Mouse (Mus musculus): ENCODE measurements around the gene Cdk11b. TPM values are rescaled to one million over a fixed set of nuclear protein-coding genes. Genes with fewer than 3 reads are reported as not detected.
A peak's percentile ranks its signal among the peaks of the same experiment; 100 is the strongest.
"Not testable (repeated sequence)": the region's sequence is repeated elsewhere in the genome, so short reads cannot be mapped to it uniquely, and the experiment has no call there.

Gene Cdk11b
- polyA plus RNA-seq, 1 experiment from 2014 or later: 72.9 TPM

DNA sequence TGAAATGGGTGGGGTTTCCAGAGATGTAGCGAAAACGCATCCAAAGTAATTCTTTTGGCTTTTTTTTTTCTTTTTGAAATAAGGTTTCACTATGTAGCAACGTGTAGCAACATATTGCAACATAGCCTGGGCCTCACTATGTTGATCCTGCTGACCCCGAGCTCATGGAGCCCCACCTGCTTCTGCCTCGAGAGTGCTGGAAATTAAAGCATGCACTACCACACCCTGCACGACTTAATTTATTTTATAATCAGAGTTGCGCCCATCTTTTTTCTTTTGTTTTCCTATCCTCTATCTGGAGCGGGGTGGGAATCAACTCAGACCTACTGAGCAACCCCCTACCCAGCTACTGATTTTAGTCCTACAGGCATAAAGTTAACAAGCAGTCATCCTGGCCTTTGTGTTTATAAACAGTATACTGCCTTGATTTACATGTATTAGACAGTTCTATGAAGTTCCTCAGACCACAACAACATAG, 45.0 kb downstream of the Cdk11b start:
- DNase-seq (ENCODE audit: low spot score, missing footprints): no peak
- Histone ChIP-seq H3K27ac (ENCODE audit: low read depth, low read length) (no peak overlapping the region), H3K9me3 (ENCODE audit: control insufficient read depth, low read length) (no peaks in the 10 kb centered on the region), H3K27me3 (ENCODE audit: control insufficient read depth, insufficient read depth, low read length) (no peaks in the 10 kb centered on the region), H3K4me1 (ENCODE audit: control insufficient read depth, insufficient read depth, low read length) (peaks cover 6% of the 10 kb centered on the region; the same call in 1 of the 2 replicates), H3K4me3 (ENCODE audit: low read depth, low read length) (peak overlapping the region; percentile 79), H3K4me2 (peak overlapping the region; percentile 84), H3K36me3 (ENCODE audit: control insufficient read depth, insufficient read depth, low read length) (no peaks in the 10 kb centered on the region), H3K9ac (ENCODE audit: low read length) (peak overlapping the region; percentile 78; the same call in 1 of the 2 replicates)
- WGBS: 2% methylated on average over 8 of the region's 8 CpGs
- no peak; the same call in 1 of the 2 replicates for ATAC-seq (ENCODE audit: low FRiP score)

DNA sequence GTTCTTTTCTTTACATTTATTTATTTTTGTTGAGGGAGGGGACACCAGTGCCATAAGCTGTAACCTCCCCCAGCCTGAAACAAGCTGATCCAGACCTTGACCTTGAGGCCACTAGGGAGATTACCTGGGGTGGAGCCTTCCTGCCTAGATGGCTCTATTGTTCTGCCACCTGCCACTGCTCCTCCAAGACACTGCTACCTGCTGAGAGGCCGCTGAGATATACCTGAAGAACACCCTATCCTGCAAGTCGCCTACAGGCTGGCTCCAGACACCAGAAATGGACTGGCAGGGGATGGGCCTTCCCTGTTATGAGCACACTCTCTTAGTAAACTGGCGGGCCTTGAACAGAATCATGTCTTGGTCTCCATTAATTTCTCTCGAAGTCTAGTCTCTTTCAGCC, 45.6 kb downstream of the Cdk11b start:
- not testable (repeated sequence) for DNase-seq (ENCODE audit: low spot score, missing footprints); H3K4me3 ChIP-seq (ENCODE audit: low read depth, low read length); H3K36me3 ChIP-seq (ENCODE audit: control insufficient read depth, insufficient read depth, low read length); H3K9ac ChIP-seq (ENCODE audit: low read length); H3K27me3 ChIP-seq (ENCODE audit: control insufficient read depth, insufficient read depth, low read length); H3K9me3 ChIP-seq (ENCODE audit: control insufficient read depth, low read length); H3K4me2 ChIP-seq; H3K4me1 ChIP-seq (ENCODE audit: control insufficient read depth, insufficient read depth, low read length); H3K27ac ChIP-seq (ENCODE audit: low read depth, low read length); ATAC-seq (ENCODE audit: low FRiP score)
- WGBS: 46% methylated on average over 4 of the region's 4 CpGs

DNA sequence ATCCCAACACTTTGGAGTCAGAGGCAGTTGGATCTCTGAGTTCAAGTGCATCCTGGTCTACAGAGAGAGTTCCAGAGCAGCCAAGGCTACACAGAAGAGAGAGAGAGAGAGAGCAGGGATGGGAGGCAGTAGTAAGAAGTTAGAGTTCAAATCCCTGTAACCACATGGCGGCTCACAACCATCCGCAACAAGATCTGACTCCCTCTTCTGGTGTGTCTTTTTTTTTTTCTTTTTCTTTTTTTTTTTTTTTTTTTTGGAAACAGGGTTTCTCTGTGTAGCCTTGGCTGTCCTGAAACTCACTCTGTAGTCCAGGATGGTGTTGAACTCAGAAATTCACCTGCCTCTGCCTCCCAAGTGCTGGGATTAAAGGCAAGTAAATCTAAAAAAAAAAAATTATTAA, 47.4 kb downstream of the Cdk11b start:
- Histone ChIP-seq H3K27me3 (ENCODE audit: control insufficient read depth, insufficient read depth, low read length) (no peaks in the 10 kb centered on the region), H3K4me3 (ENCODE audit: low read depth, low read length) (no peak overlapping the region), H3K36me3 (ENCODE audit: control insufficient read depth, insufficient read depth, low read length) (no peaks in the 10 kb centered on the region), H3K9me3 (ENCODE audit: control insufficient read depth, low read length) (no peaks in the 10 kb centered on the region), H3K9ac (ENCODE audit: low read length) (no peak overlapping the region), H3K4me2 (no peak overlapping the region), H3K27ac (ENCODE audit: low read depth, low read length) (no peak overlapping the region), H3K4me1 (ENCODE audit: control insufficient read depth, insufficient read depth, low read length) (peaks cover 6% of the 10 kb centered on the region; the same call in 1 of the 2 replicates)
- ATAC-seq (ENCODE audit: low FRiP score): no peak
- 73% methylated on average over 2 of the region's 2 CpGs for WGBS
- DNase-seq (ENCODE audit: low spot score, missing footprints): no peak

DNA sequence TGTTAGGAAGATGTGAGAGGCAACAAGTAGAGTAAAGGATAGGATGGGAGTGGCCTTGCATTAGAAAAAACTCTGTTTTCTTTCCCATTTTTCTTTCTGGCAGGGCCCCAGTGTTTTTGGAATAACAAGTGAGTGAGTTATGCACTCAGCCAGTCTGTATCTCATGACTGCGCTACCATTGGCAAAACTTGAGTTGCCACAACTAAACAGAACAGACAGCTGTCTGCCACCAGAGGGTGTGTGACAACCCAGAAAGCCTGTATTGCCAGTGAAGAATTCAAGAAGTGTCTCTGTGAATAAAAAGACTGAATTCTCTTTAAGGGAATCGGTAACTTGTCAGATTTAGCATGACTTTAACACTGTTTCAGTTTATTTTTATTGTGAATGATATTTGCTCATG, 51.3 kb downstream of the Cdk11b start:
- no peaks in the 10 kb centered on the region for H3K4me1 ChIP-seq (ENCODE audit: control insufficient read depth, insufficient read depth, low read length)
- H3K9me3 ChIP-seq (ENCODE audit: control insufficient read depth, low read length): no peaks in the 10 kb centered on the region
- ATAC-seq (ENCODE audit: low FRiP score): no peak
- no peaks in the 10 kb centered on the region for H3K36me3 ChIP-seq (ENCODE audit: control insufficient read depth, insufficient read depth, low read length)
- H3K27me3 ChIP-seq (ENCODE audit: control insufficient read depth, insufficient read depth, low read length): no peaks in the 10 kb centered on the region
- WGBS: 87% methylated on average over 2 of the region's 2 CpGs
- DNase-seq (ENCODE audit: low spot score, missing footprints): no peak
- H3K4me3 ChIP-seq (ENCODE audit: low read depth, low read length): no peak overlapping the region
- no peak overlapping the region for H3K9ac ChIP-seq (ENCODE audit: low read length)
- no peak overlapping the region for H3K27ac ChIP-seq (ENCODE audit: low read depth, low read length)
- no peak overlapping the region for H3K4me2 ChIP-seq

DNA sequence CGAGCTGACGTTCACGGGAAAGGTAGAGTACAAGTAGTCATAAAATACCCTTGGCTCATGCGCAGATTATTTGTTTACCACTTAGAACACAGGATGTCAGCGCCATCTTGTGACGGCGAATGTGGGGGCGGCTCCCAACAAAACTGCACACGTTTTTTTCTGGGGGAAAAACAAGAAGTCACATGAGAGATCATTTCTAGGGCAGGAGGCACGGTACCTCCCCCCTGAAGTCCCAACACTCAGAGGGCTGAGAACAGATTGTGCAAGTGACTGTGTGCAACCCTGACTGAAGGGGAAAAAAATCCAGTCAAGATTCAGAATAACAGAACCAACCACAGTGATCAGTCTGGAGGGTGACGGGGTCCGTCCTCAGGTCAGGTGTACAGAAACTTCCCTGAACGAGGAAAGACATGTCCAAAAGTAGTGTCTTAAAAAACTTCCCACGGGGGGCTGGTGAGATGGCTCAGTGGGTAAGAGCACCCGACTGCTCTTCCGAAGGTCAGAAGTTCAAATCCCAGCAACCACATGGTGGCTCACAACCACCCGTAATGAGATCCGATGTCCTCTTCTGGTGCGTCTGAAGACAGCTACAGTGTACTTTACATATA, 59.1 kb downstream of the Cdk11b start:
- not testable (repeated sequence) for H3K27me3 ChIP-seq (ENCODE audit: control insufficient read depth, insufficient read depth, low read length); H3K36me3 ChIP-seq (ENCODE audit: control insufficient read depth, insufficient read depth, low read length); H3K4me1 ChIP-seq (ENCODE audit: control insufficient read depth, insufficient read depth, low read length); H3K27ac ChIP-seq (ENCODE audit: low read depth, low read length); DNase-seq (ENCODE audit: low spot score, missing footprints); H3K9ac ChIP-seq (ENCODE audit: low read length); H3K9me3 ChIP-seq (ENCODE audit: control insufficient read depth, low read length); H3K4me2 ChIP-seq; ATAC-seq (ENCODE audit: low FRiP score); H3K4me3 ChIP-seq (ENCODE audit: low read depth, low read length)
- 92% methylated on average over 16 of the region's 19 CpGs for WGBS

DNA sequence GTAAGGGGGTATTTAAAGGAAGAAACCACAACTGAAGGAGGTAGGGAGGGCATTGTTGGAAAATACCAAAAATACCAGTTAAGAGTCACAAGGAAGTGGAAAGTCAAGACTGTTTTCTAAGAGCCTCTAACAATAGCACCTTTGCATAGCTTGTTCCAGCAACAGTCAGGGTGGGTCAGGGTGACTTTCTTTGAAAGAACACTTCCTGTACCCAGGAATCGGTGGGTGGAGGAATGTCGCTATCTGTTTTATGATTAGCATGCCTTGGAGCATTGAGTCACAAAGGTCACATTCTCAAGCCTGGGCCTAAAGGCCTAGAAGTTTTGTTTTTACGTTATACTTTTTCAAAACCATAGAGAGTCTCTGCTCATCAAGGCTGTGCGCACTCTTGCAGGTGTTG, 63.1 kb downstream of the Cdk11b start:
- H3K36me3 ChIP-seq (ENCODE audit: control insufficient read depth, insufficient read depth, low read length); H3K9me3 ChIP-seq (ENCODE audit: control insufficient read depth, low read length); H3K4me3 ChIP-seq (ENCODE audit: low read depth, low read length); H3K4me1 ChIP-seq (ENCODE audit: control insufficient read depth, insufficient read depth, low read length); H3K27me3 ChIP-seq (ENCODE audit: control insufficient read depth, insufficient read depth, low read length); DNase-seq (ENCODE audit: low spot score, missing footprints); H3K27ac ChIP-seq (ENCODE audit: low read depth, low read length); H3K4me2 ChIP-seq; ATAC-seq (ENCODE audit: low FRiP score); H3K9ac ChIP-seq (ENCODE audit: low read length): not testable (repeated sequence)
- 97% methylated on average over 4 of the region's 4 CpGs for WGBS

DNA sequence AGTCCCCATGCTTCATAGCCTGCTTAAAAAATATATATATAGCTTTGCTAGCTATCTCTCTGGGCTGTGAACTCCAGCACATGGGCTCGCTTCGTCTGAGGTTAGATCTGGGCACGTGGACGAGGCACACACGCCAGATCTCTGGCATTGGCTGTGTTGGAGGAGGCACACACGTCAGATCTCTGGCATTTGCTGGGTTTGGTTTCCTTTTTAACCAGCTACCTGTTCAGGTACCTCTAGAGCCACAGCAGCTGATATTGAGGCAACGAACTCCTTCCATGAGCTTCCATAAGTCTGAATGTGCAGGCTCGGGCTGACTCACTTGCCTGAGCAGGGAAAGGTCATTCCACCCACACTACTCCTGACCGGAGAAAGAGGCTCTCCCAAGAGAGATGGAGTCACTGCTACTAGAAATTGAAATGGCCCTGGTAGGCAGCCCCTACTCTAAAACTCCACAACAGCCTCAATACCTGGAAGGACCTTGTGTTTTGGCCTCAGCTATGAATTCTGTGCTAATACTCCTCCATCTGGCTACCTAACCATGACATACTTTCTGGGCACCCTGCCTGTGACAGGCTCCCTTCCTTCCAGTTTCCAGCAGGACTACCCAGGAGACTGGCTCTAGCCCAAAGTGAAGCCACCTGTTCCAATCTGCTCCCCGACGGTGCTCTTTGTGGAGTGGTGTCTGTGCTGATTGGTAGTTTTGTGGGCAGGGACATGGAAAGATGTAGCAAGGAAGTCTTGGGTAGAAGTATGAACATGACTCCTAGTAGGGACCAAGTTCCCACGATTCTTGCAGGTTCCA, 66.1 kb downstream of the Cdk11b start:
- WGBS: 84% methylated on average over 12 of the region's 12 CpGs
- no peaks in the 10 kb centered on the region for H3K9me3 ChIP-seq (ENCODE audit: control insufficient read depth, low read length)
- DNase-seq (ENCODE audit: low spot score, missing footprints): no peak
- H3K9ac ChIP-seq (ENCODE audit: low read length): no peak overlapping the region
- no peak overlapping the region for H3K27ac ChIP-seq (ENCODE audit: low read depth, low read length)
- H3K36me3 ChIP-seq (ENCODE audit: control insufficient read depth, insufficient read depth, low read length): no peaks in the 10 kb centered on the region
- no peak overlapping the region for H3K4me2 ChIP-seq
- ATAC-seq (ENCODE audit: low FRiP score): no peak
- H3K4me1 ChIP-seq (ENCODE audit: control insufficient read depth, insufficient read depth, low read length): 0 out of 2 replicates have a peak, but pooled peaks cover 4% of the 10 kb centered on the region
- no peak overlapping the region for H3K4me3 ChIP-seq (ENCODE audit: low read depth, low read length)
- H3K27me3 ChIP-seq (ENCODE audit: control insufficient read depth, insufficient read depth, low read length): peaks cover 14% of the 10 kb centered on the region

DNA sequence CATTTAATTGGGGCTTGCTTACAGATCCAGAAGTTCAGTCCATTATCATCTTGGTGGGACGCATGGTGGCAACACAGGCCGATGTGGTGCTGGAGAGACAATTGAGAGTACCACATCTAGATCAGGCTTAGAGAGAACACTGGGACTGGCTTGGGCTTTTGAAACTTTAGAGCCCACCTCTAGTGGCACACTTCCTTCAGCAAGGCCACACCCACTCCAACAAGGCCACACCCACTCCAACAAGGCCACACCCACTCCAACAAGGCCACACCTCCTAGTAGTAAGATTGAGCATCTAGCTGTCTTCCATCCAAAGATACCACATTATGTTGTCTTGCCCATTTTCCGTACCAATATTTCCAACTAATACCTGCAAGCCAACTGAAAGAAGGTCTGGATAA, 67.8 kb downstream of the Cdk11b start:
- ATAC-seq (ENCODE audit: low FRiP score) (no peak), DNase-seq (ENCODE audit: low spot score, missing footprints) (no peak)
- Histone ChIP-seq H3K4me3 (ENCODE audit: low read depth, low read length) (no peak overlapping the region), H3K4me2 (no peak overlapping the region), H3K27me3 (ENCODE audit: control insufficient read depth, insufficient read depth, low read length) (peaks cover 15% of the 10 kb centered on the region), H3K27ac (ENCODE audit: low read depth, low read length) (no peak overlapping the region), H3K9ac (ENCODE audit: low read length) (no peak overlapping the region), H3K4me1 (ENCODE audit: control insufficient read depth, insufficient read depth, low read length) (0 out of 2 replicates have a peak, but pooled peaks cover 4% of the 10 kb centered on the region), H3K36me3 (ENCODE audit: control insufficient read depth, insufficient read depth, low read length) (no peaks in the 10 kb centered on the region), H3K9me3 (ENCODE audit: control insufficient read depth, low read length) (no peaks in the 10 kb centered on the region)
- 95% methylated on average over 3 of the region's 3 CpGs for WGBS

DNA sequence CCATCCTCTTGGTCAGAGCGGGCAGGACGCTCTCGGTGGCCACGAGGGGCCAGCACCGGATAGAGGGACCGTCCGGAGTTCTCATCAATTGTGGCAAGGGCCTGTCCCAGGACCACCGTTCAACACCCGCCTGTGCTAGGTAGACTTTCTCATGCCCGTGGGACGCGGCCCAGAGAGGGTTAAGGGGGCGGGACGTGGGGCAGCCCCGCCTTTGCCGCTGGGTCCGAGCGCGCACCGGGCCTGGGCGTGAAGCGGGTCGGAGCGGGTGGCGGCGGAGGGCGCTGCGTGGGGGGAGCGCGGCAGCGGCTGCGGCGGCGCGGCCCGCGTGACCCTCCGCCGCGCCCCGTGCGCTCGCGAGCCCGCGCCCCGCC, 69.4 kb downstream of the Cdk11b start, which contains the start of gene Fndc10:
Gene Fndc10, plus strand, starts transcription at position 232 of the 371 bp plus-strand sequence.
- Histone ChIP-seq H3K27ac (ENCODE audit: low read depth, low read length) (no peak within 1 kb of the TSS), H3K4me1 (ENCODE audit: control insufficient read depth, insufficient read depth, low read length) (0 out of 2 replicates have a peak, but pooled peaks cover 4% of the 10 kb centered on the region), H3K4me3 (ENCODE audit: low read depth, low read length) (peak within 1 kb of the TSS; percentile 70), H3K9ac (ENCODE audit: low read length) (peak within 1 kb of the TSS; percentile 74), H3K9me3 (ENCODE audit: control insufficient read depth, low read length) (no peaks in the 10 kb centered on the region), H3K36me3 (ENCODE audit: control insufficient read depth, insufficient read depth, low read length) (no peaks in the 10 kb centered on the region), H3K4me2 (peak within 1 kb of the TSS; percentile 90), H3K27me3 (ENCODE audit: control insufficient read depth, insufficient read depth, low read length) (peaks cover 15% of the 10 kb centered on the region)
- 2% methylated on average over 27 of the region's 47 CpGs for WGBS
- DNase-seq (ENCODE audit: low spot score, missing footprints): peak; percentile 94
- peak; percentile 78 for ATAC-seq (ENCODE audit: low FRiP score)
